Comparison of ENCODE assay signal across 24 mouse cellular contexts in the genomic region with DNA sequence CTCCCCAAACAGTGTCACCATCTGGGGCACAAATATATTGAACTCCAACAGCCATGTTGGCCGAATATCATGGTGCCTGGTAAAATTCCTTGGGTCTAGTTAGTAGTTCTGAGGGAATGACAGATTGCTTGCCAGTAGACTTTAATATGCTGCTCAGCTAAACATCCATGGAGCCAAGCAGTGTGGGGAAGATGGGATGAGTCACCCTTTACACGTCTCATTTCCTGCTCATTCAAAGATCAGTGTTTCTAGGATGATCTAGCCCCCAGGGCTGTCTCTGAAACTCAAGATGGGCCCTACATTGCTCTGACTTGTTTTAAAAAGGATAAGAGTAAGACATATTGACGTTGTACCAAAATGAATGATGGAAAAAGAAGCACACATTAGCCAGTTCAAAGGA. TPM values are rescaled to one million over a fixed set of nuclear protein-coding genes. Genes with fewer than 3 reads are reported as not detected.
DNase-seq lines count a peak whose midpoint lies in the region; ATAC-seq and TF ChIP-seq lines count a peak whose summit lies in the region.
"Had no signal": no experiment of that assay in that cellular context is flagged by ENCODE, and none has a peak within 500 bp of the region (broad histone marks: within the 10 kb centered on the region; RNA-seq: fewer than 3 reads in every experiment).

No protein-coding gene starts in this region.

- no peaks in the 10 kb centered on the region for H3K27me3 ChIP-seq in lung, postnatal 0 days (replicated peaks; ENCODE audit: insufficient read depth, low read length)
- no peaks in the 10 kb centered on the region for H3K27me3 ChIP-seq in limb, embryonic 10.5 days (ENCODE audit: low read depth, poor library complexity, severe bottlenecking)
- no peaks in the 10 kb centered on the region for H3K27me3 ChIP-seq in hindbrain, embryonic 13.5 days
- H3K27me3 ChIP-seq: CH12.LX; intestine, embryonic 15.5 days; kidney, embryonic 15.5 days; limb, embryonic 12.5 days had no signal

- 57% methylated on average over 3 of the region's 3 CpGs for WGBS in lung, postnatal 0 days
- WGBS in limb, embryonic 10.5 days, result 77% methylated on average over 3 of the region's 3 CpGs
- WGBS in hindbrain, embryonic 13.5 days, result 77% methylated on average over 3 of the region's 3 CpGs

- H3K36me3 ChIP-seq in lung, postnatal 0 days (ENCODE audit: insufficient read depth, low read length), result no peaks in the 10 kb centered on the region
- no peaks in the 10 kb centered on the region for H3K36me3 ChIP-seq in limb, embryonic 10.5 days
- H3K36me3 ChIP-seq in hindbrain, embryonic 13.5 days, result no peaks in the 10 kb centered on the region
- H3K36me3 ChIP-seq: intestine, embryonic 15.5 days; kidney, embryonic 15.5 days; limb, embryonic 12.5 days had no signal

- DNase-seq in lung, postnatal 0 days (ENCODE audit: low spot score), result no peak
- DNase-seq in lung, postnatal 14 days, result no peak
- peak; percentile 75 for DNase-seq in 416B (ENCODE audit: low read depth)
- DNase-seq in Muller cell, postnatal 12 days (ENCODE audit: inconsistent ontology term), result peak; percentile 70
- DNase-seq in limb, embryonic 10.5 days (ENCODE audit: low spot score), result peak; percentile 18
- DNase-seq in cerebellum, postnatal 10 days, result no peak
- DNase-seq: adrenal gland, adult 2 months; cerebellum, adult 11 months; cerebellum, postnatal 25 days; heart, postnatal 10 days; kidney, postnatal 4 days; midbrain, embryonic 14.5 days; thymus, postnatal 25 days had no signal

- no peak overlapping the region for H3K4me2 ChIP-seq in lung, postnatal 0 days (replicated peaks; ENCODE audit: low read depth, low read length)
- no peak overlapping the region for H3K4me2 ChIP-seq in hindbrain, embryonic 13.5 days
- H3K4me2 ChIP-seq: heart, embryonic 11.5 days; hindbrain, embryonic 14.5 days; intestine, embryonic 15.5 days; kidney, embryonic 15.5 days; limb, embryonic 12.5 days had no signal

- TF ChIP-seq CTCF in lung, postnatal 0 days (IDR thresholded peaks at IDR 0.05), result no peak

- H3K4me3 ChIP-seq in lung, postnatal 0 days (ENCODE audit: low read depth, low read length), result no peak overlapping the region
- H3K4me3 ChIP-seq in limb, embryonic 10.5 days, result no peak overlapping the region
- no peak overlapping the region for H3K4me3 ChIP-seq in hindbrain, embryonic 13.5 days
- H3K4me3 ChIP-seq: erythroblast, embryonic 14.5 days; intestine, embryonic 15.5 days; kidney, embryonic 15.5 days; limb, embryonic 12.5 days had no signal

- peaks cover 4% of the 10 kb centered on the region; the same call in 1 of the 2 replicates for H3K4me1 ChIP-seq in lung, postnatal 0 days (ENCODE audit: insufficient read depth, low read depth, low read length)
- H3K4me1 ChIP-seq in limb, embryonic 10.5 days, result peaks cover 15% of the 10 kb centered on the region; the same call in 1 of the 2 replicates
- H3K4me1 ChIP-seq in hindbrain, embryonic 13.5 days (replicated peaks), result no peaks in the 10 kb centered on the region; the same call in 1 of the 2 replicates
- H3K4me1 ChIP-seq: intestine, embryonic 15.5 days; limb, embryonic 12.5 days had no signal

- H3K27ac ChIP-seq in lung, postnatal 0 days (ENCODE audit: low read length), result no peak overlapping the region
- H3K27ac ChIP-seq in limb, embryonic 10.5 days, result no peak overlapping the region
- no peak overlapping the region for H3K27ac ChIP-seq in hindbrain, embryonic 13.5 days
- H3K27ac ChIP-seq: hindbrain, embryonic 14.5 days; intestine, embryonic 15.5 days; kidney, embryonic 15.5 days; limb, embryonic 12.5 days; liver, embryonic 14.5 days; stomach, postnatal 0 days had no signal

- H3K9ac ChIP-seq in lung, postnatal 0 days (replicated peaks; ENCODE audit: low read depth), result no peak overlapping the region
- H3K9ac ChIP-seq in hindbrain, embryonic 13.5 days, result no peak overlapping the region
- H3K9ac ChIP-seq: hindbrain, embryonic 14.5 days; intestine, embryonic 15.5 days; kidney, embryonic 15.5 days; limb, embryonic 12.5 days; liver, embryonic 14.5 days had no signal

- no peaks in the 10 kb centered on the region for H3K9me3 ChIP-seq in lung, postnatal 0 days (ENCODE audit: low read length)
- no peaks in the 10 kb centered on the region for H3K9me3 ChIP-seq in limb, embryonic 10.5 days (replicated peaks)
- no peaks in the 10 kb centered on the region for H3K9me3 ChIP-seq in hindbrain, embryonic 13.5 days
- H3K9me3 ChIP-seq: intestine, embryonic 15.5 days; kidney, embryonic 15.5 days; limb, embryonic 12.5 days had no signal

- TF ChIP-seq EP300 in lung, postnatal 0 days (IDR thresholded peaks at IDR 0.05), result no peak

- ATAC-seq in lung, postnatal 0 days, result 0 out of 2 replicates have a peak, but pooled peaks have one; percentile 9
- ATAC-seq in hindbrain, embryonic 13.5 days (ENCODE audit: low FRiP score), result no peak
- ATAC-seq: forebrain, embryonic 14.5 days; intestine, embryonic 15.5 days had no signal

RNA-seq across cellular contexts. Expression of gene Susd1, which starts 15.6 kb away (rescaled TPM):
- polyA plus RNA-seq in lung, postnatal 0 days (2015; fragmentation: Nextera tagmentation; extraction: Ambion mirVana), result 1.6 and 2.0 TPM in 2 replicates
- 1.2 and 2.0 TPM in 2 replicates for polyA plus RNA-seq in limb, embryonic 10.5 days (2016; fragmentation: Nextera tagmentation; extraction: Ambion mirVana)
- polyA plus RNA-seq in hindbrain, embryonic 13.5 days (2015; fragmentation: Nextera tagmentation; extraction: Ambion mirVana), result 1.3 and 1.5 TPM in 2 replicates

Comparison
In these comparisons a context has a peak if more than half of its experiments do, and no peak if none do; other contexts are left out.
1. DNase-seq: peak in 416B (single experiment), Muller cell, postnatal 12 days (single experiment) and limb, embryonic 10.5 days (single experiment); none in lung, postnatal 0 days (single experiment), lung, postnatal 14 days (single experiment) and cerebellum, postnatal 10 days (0 of 2).